8 mouse cellular contexts compared by ENCODE assay signal in genomic region chr6:136519254-136519653, GRCm38 (mm10). TPM values are rescaled to one million over a fixed set of nuclear protein-coding genes. Genes with fewer than 3 reads are reported as not detected.
DNase-seq lines count a peak whose midpoint lies in the region; ATAC-seq and TF ChIP-seq lines count a peak whose summit lies in the region.

No protein-coding gene starts in this region.

- H3K36me3 ChIP-seq in embryonic facial prominence, embryonic 14.5 days (ENCODE audit: control insufficient read depth, insufficient read depth, low read length) = peaks cover 23% of the 10 kb centered on the region
- H3K36me3 ChIP-seq in limb, embryonic 14.5 days (ENCODE audit: control insufficient read depth, insufficient read depth, low read length) = peaks cover 11% of the 10 kb centered on the region

- no peak for TF ChIP-seq CTCF in lung, adult 2 months (IDR thresholded peaks at IDR 0.05; ENCODE audit: insufficient read depth, low read length)
- no peak for TF ChIP-seq CTCF in olfactory bulb, adult 2 months (IDR thresholded peaks at IDR 0.05; ENCODE audit: insufficient read depth, low read depth, low read length)

- peak overlapping the region; percentile 51 for H3K4me2 ChIP-seq in embryonic facial prominence, embryonic 14.5 days (ENCODE audit: low read depth, low read length)
- H3K4me2 ChIP-seq in limb, embryonic 14.5 days (replicated peaks; ENCODE audit: low read depth, low read length, severe bottlenecking) = peak overlapping the region; percentile 43

- peak overlapping the region; percentile 99 for H3K27ac ChIP-seq in embryonic facial prominence, embryonic 14.5 days (replicated peaks; ENCODE audit: low read depth, low read length)
- H3K27ac ChIP-seq in limb, embryonic 14.5 days (replicated peaks; ENCODE audit: low read depth, low read length) = peak overlapping the region; percentile 99
- H3K27ac ChIP-seq in olfactory bulb, adult 2 months (ENCODE audit: insufficient read depth, low read depth, low read length) = peak overlapping the region; percentile 99

- peak overlapping the region; percentile 81 for H3K9ac ChIP-seq in embryonic facial prominence, embryonic 14.5 days (ENCODE audit: low read depth, low read length)
- H3K9ac ChIP-seq in limb, embryonic 14.5 days (ENCODE audit: low read depth, low read length, severe bottlenecking) = peak overlapping the region; percentile 67; the same call in 1 of the 2 replicates

- peak overlapping the region; percentile 95 for H3K4me3 ChIP-seq in lung, adult 2 months (replicated peaks; ENCODE audit: extremely low read depth, low read depth, low read length)
- H3K4me3 ChIP-seq in embryonic facial prominence, embryonic 14.5 days (ENCODE audit: low read depth, low read length) = peak overlapping the region; percentile 64
- H3K4me3 ChIP-seq in limb, embryonic 14.5 days (replicated peaks; ENCODE audit: low read length) = peak overlapping the region; percentile 65
- H3K4me3 ChIP-seq in olfactory bulb, adult 2 months (ENCODE audit: insufficient read depth, low read depth, low read length) = peak overlapping the region; percentile 73

- ATAC-seq in embryonic facial prominence, embryonic 14.5 days (ENCODE audit: low read depth) = no peak
- no peak for ATAC-seq in limb, embryonic 14.5 days (ENCODE audit: low FRiP score, low read depth)

- H3K9me3 ChIP-seq in embryonic facial prominence, embryonic 14.5 days (ENCODE audit: control insufficient read depth, low read length) = peaks cover 8% of the 10 kb centered on the region
- H3K9me3 ChIP-seq in limb, embryonic 14.5 days (ENCODE audit: control insufficient read depth, low read length) = 0 out of 2 replicates have a peak, but pooled peaks cover 3% of the 10 kb centered on the region

- H3K27me3 ChIP-seq in embryonic facial prominence, embryonic 14.5 days (replicated peaks; ENCODE audit: control insufficient read depth, insufficient read depth, low read length) = no peaks in the 10 kb centered on the region
- no peaks in the 10 kb centered on the region for H3K27me3 ChIP-seq in limb, embryonic 14.5 days (ENCODE audit: control insufficient read depth, insufficient read depth, low read length)

- peaks cover 18% of the 10 kb centered on the region for H3K4me1 ChIP-seq in lung, adult 2 months (ENCODE audit: control insufficient read depth, insufficient read depth, low read length)
- no peaks in the 10 kb centered on the region; the same call in 1 of the 2 replicates for H3K4me1 ChIP-seq in embryonic facial prominence, embryonic 14.5 days (ENCODE audit: control insufficient read depth, insufficient read depth, low read length)
- 0 out of 2 replicates have a peak, but pooled peaks cover 2% of the 10 kb centered on the region for H3K4me1 ChIP-seq in limb, embryonic 14.5 days (ENCODE audit: control insufficient read depth, insufficient read depth, low read length)
- no peaks in the 10 kb centered on the region for H3K4me1 ChIP-seq in olfactory bulb, adult 2 months (ENCODE audit: control insufficient read depth, insufficient read depth, low read length)

- no peak for DNase-seq in lung, adult 2 months
- no peak for DNase-seq in lung, postnatal 36 days
- DNase-seq in embryonic facial prominence, embryonic 14.5 days (ENCODE audit: low spot score) = peak; percentile 77
- DNase-seq in limb, embryonic 14.5 days (ENCODE audit: low spot score) = peak; percentile 60
- DNase-seq in spleen, adult 18-20 months = no peak
- DNase-seq in cerebellum, adult 11 months = no peak
- DNase-seq in spleen, postnatal 36 days (ENCODE audit: low spot score in 2 of 2) = no peak

- no peak for TF ChIP-seq POLR2A in lung, adult 2 months (IDR thresholded peaks at IDR 0.05; ENCODE audit: borderline replicate concordance, extremely low read depth, low read depth, low read length)
- no peak for TF ChIP-seq POLR2A in limb, embryonic 14.5 days (IDR thresholded peaks at IDR 0.05; ENCODE audit: borderline replicate concordance, extremely low read depth, insufficient read depth, insufficient read length)
- TF ChIP-seq POLR2A in olfactory bulb, adult 2 months (IDR thresholded peaks at IDR 0.05; ENCODE audit: insufficient read depth, low read depth, low read length) = no peak

- WGBS in lung, adult 2 months = 2% methylated on average over 17 of the region's 17 CpGs
- 2% methylated on average over 17 of the region's 17 CpGs for WGBS in embryonic facial prominence, embryonic 14.5 days
- 2% methylated on average over 17 of the region's 17 CpGs for WGBS in limb, embryonic 14.5 days
- WGBS in olfactory bulb, adult 2 months = 2% methylated on average over 17 of the region's 17 CpGs

RNA-seq across cellular contexts. Expression of gene Atf7ip, which starts 13.3 kb away (rescaled TPM):
- polyA plus RNA-seq in lung, adult 2 months (2012; rRNA removed) = 24.8 and 28.3 TPM in 2 replicates
- 33.5 and 33.9 TPM in 2 replicates for polyA plus RNA-seq in embryonic facial prominence, embryonic 14.5 days (2014; fragmentation: Nextera tagmentation; extraction: Ambion mirVana)
- 35.7 and 46.3 TPM in 2 replicates for polyA plus RNA-seq in limb, embryonic 14.5 days (2012; rRNA removed)
- polyA plus RNA-seq in limb, embryonic 14.5 days (2014; fragmentation: Nextera tagmentation; extraction: Ambion mirVana) = 38.4 and 41.8 TPM in 2 replicates
- 143 TPM in 1 of 2 replicates, not detected in the other for polyA plus RNA-seq in olfactory bulb, adult 2 months (2012; ENCODE audit: insufficient read depth, insufficient read length, low replicate concordance, missing spikeins)

Comparison
In these comparisons a context has a peak if more than half of its experiments do, and no peak if none do; other contexts are left out.
1. DNase-seq: peak in embryonic facial prominence, embryonic 14.5 days (single experiment) and limb, embryonic 14.5 days (single experiment); none in lung, adult 2 months (single experiment), lung, postnatal 36 days (single experiment), spleen, adult 18-20 months (0 of 2), cerebellum, adult 11 months (single experiment) and spleen, postnatal 36 days (0 of 2).
2. Peak in every context shown above with its lines, with median percentiles within 50 percentile points of each other: H3K4me3 ChIP-seq and H3K27ac ChIP-seq.